Mouse (Mus musculus) CH12.LX (cell line): Measurements from ENCODE around the gene Tgfbr3. TPM values are rescaled to one million over a fixed set of nuclear protein-coding genes. Genes with fewer than 3 reads are reported as not detected.

ENCODE experiments used
- DNase-seq: peaks from one replicate; pipeline ENCODE4 v3.0.0-alpha.2; 2013; ENCODE audit errors: extremely low read depth
- H3K27ac ChIP-seq: 2 replicates; pipeline ENCODE4 v1.5.1; 2012; ENCODE audit warnings: low read depth, mild to moderate bottlenecking, control low read depth, moderate library complexity; ENCODE audit not compliant: insufficient read depth
- H3K27me3 ChIP-seq: replicated peaks from 2 replicates; pipeline ENCODE3; 2012; ENCODE audit warnings: inconsistent platforms
- H3K36me3 ChIP-seq, 2 experiments: replicated peaks in 1 of 2; 2 replicates each; pipeline versions ENCODE3 to v1.6.1; 2012; ENCODE audit warnings: inconsistent platforms in 1 of 2, low read length in 1 of 2, mild to moderate bottlenecking in 1 of 2, mixed read lengths in 1 of 2, moderate library complexity in 1 of 2; ENCODE audit not compliant: control insufficient read depth in 1 of 2, insufficient read depth in 1 of 2
- H3K4me1 ChIP-seq, 2 experiments: 2 replicates each; pipeline ENCODE4 v1.6.1; 2012; ENCODE audit warnings: inconsistent platforms in 1 of 2, moderate library complexity in 1 of 2; ENCODE audit not compliant: insufficient read depth in 2 of 2, control insufficient read depth in 1 of 2
- H3K4me2 ChIP-seq: 2 replicates; pipeline ENCODE4 v1.6.1; 2012; ENCODE audit warnings: low read depth, mild to moderate bottlenecking, control low read depth; ENCODE audit not compliant: poor library complexity, insufficient read depth, severe bottlenecking
- H3K4me3 ChIP-seq, 3 experiments: fragments of 150-350 bp in 1 of 3; sonication (generic) in 1 of 3; replicated peaks in 1 of 3; 2 replicates each; pipeline versions ENCODE3 to v1.5.1; 2011 to 2012; ENCODE audit warnings: low read depth in 2 of 3, low read length in 2 of 3, mild to moderate bottlenecking in 2 of 3, moderate library complexity in 2 of 3, control low read depth in 1 of 3, improper control_type of control experiment in 1 of 3, inconsistent platforms in 1 of 3, mixed read lengths in 1 of 3; ENCODE audit not compliant: poor library complexity in 1 of 3
- H3K79me2 ChIP-seq: replicated peaks from 2 replicates; pipeline ENCODE4 v1.6.1; 2012; ENCODE audit warnings: mild to moderate bottlenecking, moderate library complexity; ENCODE audit not compliant: control insufficient read depth, poor library complexity, insufficient read depth, severe bottlenecking; ENCODE audit errors: extremely low read depth
- H3K9ac ChIP-seq: 2 replicates; pipeline ENCODE4 v1.6.1; 2012; ENCODE audit warnings: low read depth, mild to moderate bottlenecking, control low read depth, moderate library complexity; ENCODE audit not compliant: insufficient read depth
- H3K9me3 ChIP-seq: replicated peaks from 2 replicates; pipeline ENCODE3; 2012; ENCODE audit warnings: low read length, inconsistent platforms, mixed read lengths
- BHLHE40 ChIP-seq: IDR thresholded peaks from 2 replicates; pipeline ENCODE4 v1.6.1; 2011; ENCODE audit warnings: mild to moderate bottlenecking, low read depth, low read length, improper control_type of control experiment
- CHD2 ChIP-seq: IDR thresholded peaks from 2 replicates; pipeline ENCODE4 v1.6.1; 2011; ENCODE audit warnings: low read length, improper control_type of control experiment
- CTCF ChIP-seq, 2 experiments: IDR thresholded peaks in 1 of 2; conservative IDR thresholded peaks in 1 of 2; 2 replicates each; pipeline ENCODE4 v1.5.1; 2011 to 2012; ENCODE audit warnings: low read depth in 2 of 2, low read length in 2 of 2, improper control_type of control experiment in 1 of 2, inconsistent platforms in 1 of 2, mild to moderate bottlenecking in 1 of 2, moderate library complexity in 1 of 2
- E2F4 ChIP-seq: IDR thresholded peaks from 2 replicates; pipeline ENCODE4 v1.6.1; 2011; ENCODE audit warnings: low read depth, low read length, improper control_type of control experiment; ENCODE audit not compliant: insufficient replicate concordance
- HCFC1 ChIP-seq: IDR thresholded peaks from 2 replicates; pipeline ENCODE4 v1.6.1; 2012; ENCODE audit warnings: low read depth, mild to moderate bottlenecking, inconsistent platforms, low read length, improper control_type of control experiment
- IRF4 ChIP-seq: IDR thresholded peaks from 2 replicates; pipeline ENCODE4 v1.6.1; 2014; ENCODE audit warnings: low read depth, mild to moderate bottlenecking, inconsistent platforms, low read length, improper control_type of control experiment
- MAX ChIP-seq: IDR thresholded peaks from 2 replicates; pipeline ENCODE4 v1.6.1; 2011; ENCODE audit warnings: low read length, improper control_type of control experiment
- MAZ ChIP-seq: IDR thresholded peaks from 2 replicates; pipeline ENCODE4 v1.6.1; 2012; ENCODE audit warnings: low read depth, mild to moderate bottlenecking, inconsistent platforms, low read length, improper control_type of control experiment, moderate library complexity
- MEF2A ChIP-seq: IDR thresholded peaks from 2 replicates; pipeline ENCODE4 v1.6.1; 2014; ENCODE audit warnings: low read depth, mild to moderate bottlenecking, inconsistent platforms, low read length, improper control_type of control experiment, borderline replicate concordance
- MXI1 ChIP-seq: IDR thresholded peaks from 2 replicates; pipeline ENCODE4 v1.6.1; 2011; ENCODE audit warnings: mild to moderate bottlenecking, low read depth, low read length, improper control_type of control experiment
- MYC ChIP-seq: IDR thresholded peaks from 2 replicates; pipeline ENCODE4 v1.6.1; 2011; ENCODE audit warnings: low read depth, mild to moderate bottlenecking, improper control_type of control experiment, low read length
- NELFE ChIP-seq: IDR thresholded peaks from 2 replicates; pipeline ENCODE4 v1.6.1; 2011; ENCODE audit warnings: low read depth, low read length, improper control_type of control experiment
- NRF1 ChIP-seq: IDR thresholded peaks from 2 replicates; pipeline ENCODE4 v1.6.1; 2014; ENCODE audit warnings: low read depth, mild to moderate bottlenecking, inconsistent platforms, low read length, improper control_type of control experiment, moderate library complexity
- RAD21 ChIP-seq: IDR thresholded peaks from 2 replicates; pipeline ENCODE4 v1.6.1; 2011; ENCODE audit warnings: low read depth, mild to moderate bottlenecking, low read length, improper control_type of control experiment, moderate library complexity
- TCF12 ChIP-seq: IDR thresholded peaks from 2 replicates; pipeline ENCODE4 v1.6.1; 2014; ENCODE audit warnings: low read depth, mild to moderate bottlenecking, inconsistent platforms, low read length, improper control_type of control experiment
- USF1 ChIP-seq: IDR thresholded peaks from 2 replicates; pipeline ENCODE4 v1.6.1; 2014; ENCODE audit warnings: low read depth, mild to moderate bottlenecking, inconsistent platforms, low read length, improper control_type of control experiment
- USF2 ChIP-seq: conservative IDR thresholded peaks from 2 replicates; pipeline ENCODE4 v1.6.1; 2011; ENCODE audit warnings: low read depth, low read length, improper control_type of control experiment
- ZKSCAN1 ChIP-seq: IDR thresholded peaks from 2 replicates; pipeline ENCODE4 v1.6.1; 2012; ENCODE audit warnings: low read depth, inconsistent platforms, low read length, improper control_type of control experiment, borderline replicate concordance
- ZNF384 ChIP-seq: IDR thresholded peaks from 2 replicates; pipeline ENCODE4 v1.6.1; 2012; ENCODE audit warnings: low read depth, low read length, improper control_type of control experiment, inconsistent platforms
- dilution Hi-C: fragments of 300-500 bp; cut with MboI; formaldehyde crosslinking; loops from 2 replicates; pipeline ENCODE4 v1.14.3; 2020; ENCODE audit warnings: low sequenced_read_pairs; ENCODE audit not compliant: extremely low pct_unique_long_range_greater_than_20kb, extremely low pct_ligation_motif_present
- in situ Hi-C: fragments of 300-500 bp; cut with MboI; formaldehyde crosslinking; loops from 3 replicates; pipeline ENCODE4 v1.14.3; 2019; ENCODE audit warnings: low sequenced_read_pairs, low pct_ligation_motif_present, low pct_unique_long_range_greater_than_20kb, mixed read lengths
- polyA plus RNA-seq: library from polyadenylated mRNA; unstranded; fragments of >175 nt; gene quantifications from 2 replicates; pipeline ENCODE4 v1.2.1, GENCODE M21; 2012; ENCODE audit warnings: low read depth; ENCODE audit not compliant: insufficient read length
- total RNA-seq, 2 experiments: library from RNA; depleted of rRNA; stranded (reverse); fragments of 300-350 nt in 1 of 2; fragments of >200 nt in 1 of 2; gene quantifications; 2 replicates each; pipeline ENCODE4 v1.2.3; 2012 to 2014

Tgfbr3 gene
- total and polyA plus RNA-seq, 3 experiments, result 0.13 to 0.46 (median 0.30) TPM

GRCm38 (mm10) chr5:107144263-107144843 lies 145.1 kb downstream of the Tgfbr3 start:
- H3K9ac ChIP-seq, result no peak overlapping the region
- H3K79me2 ChIP-seq, result no peaks in the 10 kb centered on the region
- no peaks in the 10 kb centered on the region for H3K27me3 ChIP-seq
- H3K4me1 ChIP-seq, result no peaks in the 10 kb centered on the region
- DNase-seq, result no peak
- no peak overlapping the region for H3K4me2 ChIP-seq
- no peak overlapping the region for H3K27ac ChIP-seq
- no peak overlapping the region for H3K4me3 ChIP-seq
- no peak for TF ChIP-seq USF1
- TF ChIP-seq MXI1, result no peak
- TF ChIP-seq NELFE, result no peak
- no peak for TF ChIP-seq NRF1
- no peak for TF ChIP-seq HCFC1
- TF ChIP-seq ZKSCAN1, result no peak
- TF ChIP-seq USF2, result no peak
- no peak for TF ChIP-seq E2F4
- no peaks in the 10 kb centered on the region for H3K9me3 ChIP-seq
- in situ Hi-C loops (no loop called here), dilution Hi-C loops (no loop called here)
- no peaks in the 10 kb centered on the region for H3K36me3 ChIP-seq

DNA sequence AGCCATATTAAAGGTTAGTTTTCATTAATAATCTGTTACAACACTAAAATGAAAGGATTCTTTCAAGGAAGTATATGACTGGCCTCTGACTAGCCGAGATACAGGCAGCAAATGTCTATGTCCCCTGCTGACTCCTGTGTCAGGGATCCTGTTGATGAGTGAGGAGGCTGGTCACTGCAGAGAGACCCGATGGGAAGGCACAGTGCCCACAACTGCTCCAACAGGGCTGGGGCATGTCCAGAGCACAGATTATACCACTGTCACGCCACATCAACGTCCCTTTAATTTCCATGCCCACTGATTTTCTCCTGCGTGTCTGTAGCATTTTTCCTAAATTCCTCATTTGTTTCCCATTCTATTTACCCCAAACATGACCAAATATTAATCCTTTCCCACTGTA lies 146.0 kb downstream of the Tgfbr3 start:
- H3K27ac ChIP-seq, result no peak overlapping the region
- in situ Hi-C loops (no loop called here), dilution Hi-C loops (no loop called here)

DNA sequence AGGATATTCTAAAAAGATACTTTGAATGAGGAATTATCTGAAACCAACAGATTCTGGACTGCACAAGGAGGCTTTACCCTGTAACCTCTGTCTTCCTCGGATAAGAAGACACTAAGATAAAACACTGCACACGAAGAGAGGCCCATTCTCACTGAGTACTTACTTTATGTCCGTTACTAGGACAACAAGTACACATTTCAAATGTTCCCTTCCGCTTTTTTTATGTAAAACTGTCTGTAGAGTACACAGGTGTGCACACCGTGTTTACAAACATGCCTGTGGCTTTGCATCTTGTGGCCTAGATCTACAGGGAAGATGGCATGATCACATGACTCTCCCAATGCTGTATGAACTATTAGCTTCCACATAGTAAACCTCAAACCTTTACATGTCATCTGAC lies 146.6 kb downstream of the Tgfbr3 start:
- in situ Hi-C loops, result no loop called here
- no peak overlapping the region for H3K27ac ChIP-seq
- H3K36me3 ChIP-seq, result no peaks in the 10 kb centered on the region
- H3K27me3 ChIP-seq, result no peaks in the 10 kb centered on the region
- no peak overlapping the region for H3K9ac ChIP-seq
- no peak for TF ChIP-seq IRF4
- TF ChIP-seq MAZ, result no peak
- no peak for TF ChIP-seq MYC
- TF ChIP-seq USF1, result no peak
- TF ChIP-seq ZNF384, result no peak
- no peak for TF ChIP-seq MEF2A
- no peak for TF ChIP-seq CHD2
- TF ChIP-seq HCFC1, result no peak
- TF ChIP-seq MXI1, result no peak
- TF ChIP-seq BHLHE40, result no peak
- no peak for TF ChIP-seq NRF1
- TF ChIP-seq MAX, result no peak
- no peak for TF ChIP-seq RAD21
- TF ChIP-seq CTCF (conservative IDR thresholded peaks at IDR 0.05 in 1 of 2, IDR thresholded peaks at IDR 0.05 in 1 of 2; ENCODE audit: low read depth in 2 of 2, low read length in 2 of 2), result no peak
- dilution Hi-C loops, result no loop called here
- H3K4me2 ChIP-seq, result no peak overlapping the region
- no peaks in the 10 kb centered on the region for H3K9me3 ChIP-seq
- DNase-seq, result no peak
- H3K4me3 ChIP-seq, result no peak overlapping the region
- no peaks in the 10 kb centered on the region for H3K79me2 ChIP-seq
- no peaks in the 10 kb centered on the region for H3K4me1 ChIP-seq

More for the DNA sequence above, 146.0 kb downstream of the Tgfbr3 start:
- Histone ChIP-seq H3K4me3 (no peak overlapping the region), H3K9me3 (no peaks in the 10 kb centered on the region), H3K79me2 (no peaks in the 10 kb centered on the region), H3K9ac (no peak overlapping the region), H3K36me3 (no peaks in the 10 kb centered on the region), H3K4me1 (no peaks in the 10 kb centered on the region), H3K4me2 (no peak overlapping the region), H3K27me3 (no peaks in the 10 kb centered on the region)
- no peak for DNase-seq
- TF ChIP-seq TCF12, result no peak
